Mouse (Mus musculus): ENCODE data around the gene Cgnl1.

The Cgnl1 gene

DNA sequence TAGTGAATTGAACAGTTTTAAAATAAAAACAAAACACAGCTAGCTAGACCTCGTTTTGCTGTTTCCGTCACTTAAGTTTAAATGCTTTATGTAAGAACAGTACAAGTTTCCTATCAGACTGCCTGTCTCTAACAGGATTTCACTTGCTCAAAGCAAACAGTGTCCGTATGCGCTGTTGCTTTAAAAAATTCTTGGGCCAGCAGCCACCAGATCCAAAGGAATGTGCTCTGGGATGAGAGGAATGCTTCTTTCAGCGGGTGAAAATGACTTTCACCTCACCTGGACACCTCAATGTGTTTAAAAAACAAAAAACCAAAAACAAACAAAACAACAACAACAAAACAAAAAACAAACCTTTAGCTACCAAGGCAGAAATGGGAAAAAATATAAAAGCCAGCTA lies 54.4 kb downstream of the Cgnl1 start:
- no peak for DNase-seq (ENCODE audit: low spot score)

DNA sequence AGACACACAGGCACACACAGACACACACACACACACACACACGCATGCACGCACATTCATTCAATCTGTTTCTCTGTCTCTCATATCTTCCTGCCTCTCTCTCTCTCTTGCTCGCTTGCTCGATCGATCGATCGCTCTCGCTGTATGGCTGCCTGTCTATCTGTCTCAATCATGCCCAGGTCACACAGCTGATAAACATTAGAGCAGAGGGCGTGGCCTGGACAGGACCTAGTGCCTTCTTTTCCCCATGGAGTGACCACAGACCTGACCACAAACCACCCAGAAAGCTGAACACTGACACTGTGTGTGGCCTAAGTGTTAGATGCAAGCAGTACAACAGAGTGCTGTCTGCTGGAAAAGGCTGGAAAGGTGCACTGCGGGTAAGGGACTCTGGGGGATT lies 60.6 kb downstream of the Cgnl1 start:
- no peak for DNase-seq (ENCODE audit: low spot score)

GRCm38 (mm10) chr9:71709199-71709598 lies 62.2 kb downstream of the Cgnl1 start:
- DNase-seq (ENCODE audit: low spot score), result no peak

- no peak for DNase-seq (ENCODE audit: low spot score)
These were observed 63.4 kb downstream of the Cgnl1 start for GRCm38 (mm10) chr9:71707989-71708388.

GRCm38 (mm10) chr9:71704332-71705014 lies 66.9 kb downstream of the Cgnl1 start:
- no peak for DNase-seq (ENCODE audit: low spot score)

DNA sequence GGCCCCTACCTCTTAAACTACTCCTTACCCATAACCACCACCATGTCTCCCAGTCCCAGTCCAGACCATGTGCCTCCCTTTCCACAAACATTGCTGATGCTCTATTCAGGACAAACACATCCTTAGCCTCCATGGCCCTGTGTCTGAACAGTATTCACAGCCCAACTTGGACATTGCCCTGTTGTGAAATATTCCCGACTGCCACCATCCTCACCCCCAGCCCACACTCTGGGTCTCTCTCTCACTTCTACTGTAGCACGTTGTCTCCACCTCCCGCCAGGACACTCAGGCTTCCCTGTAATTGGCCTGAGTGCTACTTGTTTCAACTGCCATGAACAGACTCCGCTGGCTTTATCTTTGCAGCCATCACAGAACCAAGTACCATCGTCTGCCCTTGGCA lies 72.3 kb downstream of the Cgnl1 start:
- DNase-seq (ENCODE audit: low spot score), result no peak

DNA sequence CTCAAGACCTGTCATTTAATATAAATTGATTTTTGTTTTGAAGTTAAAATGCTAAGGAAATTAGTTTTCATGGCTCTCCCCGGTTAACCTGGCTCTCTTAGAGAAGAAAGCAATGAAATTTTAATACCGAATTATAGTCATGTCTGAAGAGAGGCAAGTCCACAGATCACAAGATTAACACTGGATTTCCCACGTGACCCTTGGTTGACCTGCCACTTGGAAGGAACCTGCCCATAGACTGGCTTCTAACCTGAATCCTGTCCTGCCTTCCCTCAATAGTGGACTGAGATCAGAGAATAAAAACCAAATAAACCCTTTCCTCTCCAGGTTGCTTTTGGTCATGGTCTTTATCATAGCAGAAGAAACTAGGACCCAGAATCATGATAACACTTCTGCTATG lies 73.3 kb downstream of the Cgnl1 start:
- no peak for DNase-seq (ENCODE audit: low spot score)

- no peak for DNase-seq (ENCODE audit: low spot score)
These were observed 74.2 kb downstream of the Cgnl1 start for GRCm38 (mm10) chr9:71697189-71697588.

- no peak for DNase-seq (ENCODE audit: low spot score)
These were observed 74.6 kb downstream of the Cgnl1 start for GRCm38 (mm10) chr9:71696762-71697161.

DNA sequence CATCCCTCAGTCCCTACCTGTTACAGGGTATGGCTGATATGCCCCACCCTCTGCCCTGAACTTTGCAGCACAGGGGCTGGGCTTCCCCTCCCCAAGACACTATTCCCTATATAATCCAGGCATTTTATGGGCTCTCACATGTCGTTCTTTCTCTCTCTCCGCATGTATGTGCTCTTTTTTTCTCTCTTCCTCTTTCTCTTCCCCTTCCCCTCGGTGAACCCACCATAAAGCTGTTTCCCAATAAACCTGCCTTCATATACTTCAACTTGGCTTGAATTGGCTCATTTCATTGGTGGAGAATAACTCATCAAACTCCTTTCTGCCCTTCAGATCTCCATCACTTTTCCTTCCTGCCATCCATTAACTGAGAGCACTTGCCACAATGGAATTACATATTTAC lies 76.3 kb downstream of the Cgnl1 start:
- no peak for DNase-seq (ENCODE audit: low spot score)

- DNase-seq (ENCODE audit: low spot score), result no peak
These were observed 77.2 kb downstream of the Cgnl1 start for GRCm38 (mm10) chr9:71694223-71694622.

DNA sequence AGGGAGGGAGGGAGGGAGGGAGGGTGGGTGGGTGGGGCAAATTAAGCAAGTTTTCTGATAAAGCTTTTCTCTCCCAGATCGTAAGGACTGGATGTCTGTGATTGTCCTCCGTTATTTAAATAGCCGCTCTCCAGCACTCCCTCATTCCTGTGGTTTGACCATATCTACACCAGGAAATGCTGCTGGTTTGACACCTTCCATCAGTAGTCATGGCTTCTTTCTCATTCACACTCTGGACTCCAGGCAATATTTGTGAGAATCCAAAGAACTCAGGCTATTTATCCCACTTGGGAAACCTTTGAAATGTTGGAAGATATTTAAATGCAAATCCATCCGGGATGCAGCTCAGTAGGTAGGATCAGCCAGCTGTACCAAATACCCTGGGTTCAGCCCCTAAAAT lies 77.6 kb downstream of the Cgnl1 start:
- DNase-seq (ENCODE audit: low spot score), result no peak

GRCm38 (mm10) chr9:71692165-71692564 lies 79.2 kb downstream of the Cgnl1 start:
- DNase-seq (ENCODE audit: low spot score), result no peak

DNA sequence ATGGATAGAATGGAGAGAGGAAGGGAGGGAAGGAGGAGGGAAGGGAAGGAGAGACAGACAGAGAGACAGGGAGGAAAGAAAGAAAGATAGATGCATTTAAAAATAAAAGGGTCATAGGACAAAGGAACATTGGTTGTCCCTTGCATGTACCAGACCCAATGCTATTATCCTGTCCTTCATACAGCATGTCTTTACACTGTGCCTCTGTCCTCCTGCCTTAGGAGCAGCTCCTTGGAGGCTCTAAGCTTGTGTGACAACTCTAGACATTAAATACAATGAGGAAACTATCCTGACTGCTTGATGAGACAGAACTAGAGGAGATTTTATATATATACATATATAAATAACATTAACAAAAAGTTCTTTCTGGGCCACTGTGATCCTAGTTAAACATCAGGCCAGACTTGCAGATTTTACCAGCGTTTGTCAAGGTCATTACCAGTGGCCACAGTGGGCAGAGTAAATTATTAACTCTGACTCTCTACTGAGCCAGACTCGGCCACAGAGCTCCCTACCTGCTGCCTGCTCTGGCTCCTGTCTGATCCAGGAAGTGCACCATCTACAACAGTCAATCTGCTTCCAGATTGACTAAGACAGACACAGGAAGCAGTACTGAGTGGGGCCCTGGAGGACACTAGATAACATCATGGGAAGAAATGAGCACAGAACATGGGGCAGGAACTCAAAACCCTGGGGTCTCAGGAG lies 81.9 kb downstream of the Cgnl1 start:
- DNase-seq (ENCODE audit: low spot score), result no peak

DNA sequence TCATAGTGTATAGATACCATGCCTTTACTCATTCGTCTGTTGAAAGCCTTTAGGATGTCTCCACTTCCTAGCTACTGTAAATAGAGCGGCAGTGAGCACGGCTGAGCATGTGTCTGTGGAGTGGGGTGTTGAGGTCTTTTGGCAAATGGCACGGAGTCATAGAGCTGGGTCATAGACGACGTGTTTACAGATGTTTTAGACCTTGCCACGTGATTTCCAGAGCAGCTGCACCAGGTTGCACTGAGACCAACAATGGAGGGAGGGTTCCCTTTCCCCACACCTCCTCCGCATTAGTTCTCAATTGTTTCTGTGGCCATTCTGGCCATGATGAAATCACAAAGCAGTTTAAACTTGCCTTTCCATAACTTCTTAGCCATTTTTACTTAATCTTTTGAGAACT lies 84.9 kb downstream of the Cgnl1 start:
- no peak for DNase-seq (ENCODE audit: low spot score)

- DNase-seq (ENCODE audit: low spot score), result no peak
These were observed 86.6 kb downstream of the Cgnl1 start for GRCm38 (mm10) chr9:71684772-71685171.

DNA sequence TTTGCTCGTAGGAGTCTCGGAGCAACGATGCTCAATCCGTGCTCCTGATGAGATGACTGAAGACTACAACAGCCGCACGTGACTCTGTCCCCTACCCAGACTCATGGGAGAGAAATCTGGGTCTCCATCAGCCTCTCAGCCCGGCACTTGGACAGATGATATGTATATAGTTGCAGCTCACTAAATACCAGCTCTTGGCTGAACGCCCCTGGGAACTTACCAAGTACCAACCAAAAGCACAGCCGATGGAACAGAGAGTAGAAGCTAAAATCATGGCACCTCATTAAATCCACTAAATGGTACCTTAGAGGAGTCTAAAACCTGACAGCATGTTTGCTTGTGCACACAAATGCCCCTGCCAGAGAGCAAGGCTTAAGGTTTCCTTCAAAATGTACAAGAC lies 91.0 kb downstream of the Cgnl1 start:
- no peak for DNase-seq (ENCODE audit: low spot score)

DNA sequence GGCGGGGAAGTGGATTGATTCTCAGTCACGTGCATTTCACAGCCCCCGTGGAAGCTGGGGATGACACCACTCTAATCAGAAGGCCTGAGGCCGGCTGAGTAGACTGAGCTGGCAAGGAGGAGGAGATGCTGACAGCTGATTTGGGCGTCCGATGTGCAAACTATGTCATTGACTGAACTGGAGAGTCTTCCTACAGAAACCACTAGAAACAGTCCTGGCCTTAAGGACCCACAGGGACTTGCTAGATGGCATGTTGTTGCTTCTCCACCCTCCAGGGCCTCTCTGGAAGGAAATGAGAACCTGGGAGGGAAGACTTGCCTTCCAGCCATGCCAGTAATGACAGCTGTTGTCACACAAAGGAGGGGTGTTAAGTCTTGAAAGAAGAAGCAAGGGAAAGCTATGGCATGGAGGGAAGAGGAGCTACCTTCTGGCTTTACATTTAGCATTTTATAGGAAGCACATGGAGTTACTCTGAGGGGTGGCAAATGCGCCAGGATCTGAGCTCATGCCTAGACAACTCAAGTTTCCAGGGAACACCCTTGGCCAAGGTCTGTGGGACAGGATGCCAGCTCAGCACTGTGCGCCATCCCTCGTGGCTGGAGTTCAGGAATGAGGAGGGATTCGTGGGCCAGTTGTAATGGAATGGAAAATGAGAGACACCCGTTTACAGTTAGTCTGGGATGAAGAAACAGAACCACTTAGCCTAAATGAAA lies 92.1 kb downstream of the Cgnl1 start:
- no peak for DNase-seq (ENCODE audit: low spot score)

DNA sequence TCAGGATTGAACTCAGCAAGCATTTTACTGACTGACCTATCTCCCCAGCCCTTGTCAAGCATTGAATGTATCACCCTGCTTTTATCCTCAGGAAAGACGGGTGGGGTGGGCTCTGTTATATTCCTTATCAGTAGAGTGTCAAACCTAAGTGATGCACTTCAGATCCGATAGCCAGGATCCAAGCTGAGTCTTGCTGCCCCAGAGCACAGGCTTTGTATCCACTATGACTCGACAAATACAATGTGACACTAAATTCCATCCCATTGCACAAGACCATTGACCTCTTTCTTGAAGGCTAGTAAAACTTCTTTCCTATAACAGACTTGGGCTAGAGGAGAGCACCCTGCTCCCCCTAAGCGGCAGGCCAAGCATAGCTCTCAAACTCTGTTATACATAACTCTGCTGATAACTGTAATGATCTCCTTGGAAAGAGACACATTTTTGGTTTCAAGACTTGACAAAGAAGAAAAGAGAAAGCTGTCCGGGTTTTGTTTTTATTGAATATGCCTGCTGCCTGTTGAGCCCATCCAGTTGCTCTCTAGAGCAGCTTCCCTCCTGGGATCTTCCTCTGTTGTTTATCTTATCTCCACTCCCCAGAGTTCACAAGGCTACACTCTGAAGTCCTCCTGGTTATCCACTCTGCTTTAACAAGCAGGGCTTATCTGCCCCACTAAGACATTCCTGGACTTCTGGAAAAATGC lies 94.3 kb downstream of the Cgnl1 start:
- no peak for DNase-seq (ENCODE audit: low spot score)

- no peak for DNase-seq (ENCODE audit: low spot score)
These were observed 95.5 kb downstream of the Cgnl1 start for GRCm38 (mm10) chr9:71675799-71676414.

DNA sequence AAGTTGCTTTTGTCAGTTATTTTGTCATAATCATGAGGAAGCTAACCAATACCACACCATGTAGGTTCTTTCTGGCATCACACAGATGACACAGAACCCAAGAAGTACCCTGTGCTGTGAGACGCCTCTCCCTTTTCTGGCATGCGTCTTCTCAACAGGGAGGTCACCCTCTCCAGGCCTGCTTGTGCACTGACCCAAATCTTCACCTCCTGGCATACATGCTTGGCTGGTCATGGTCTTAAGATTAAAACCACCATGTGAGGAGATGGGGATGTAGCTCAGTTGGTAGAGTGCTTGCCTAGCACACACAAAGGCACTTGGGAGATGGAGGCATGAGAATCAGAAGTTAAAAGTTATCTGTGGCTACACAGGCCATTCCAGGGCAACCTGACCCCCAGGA lies 96.2 kb downstream of the Cgnl1 start:
- no peak for DNase-seq (ENCODE audit: low spot score)

DNA sequence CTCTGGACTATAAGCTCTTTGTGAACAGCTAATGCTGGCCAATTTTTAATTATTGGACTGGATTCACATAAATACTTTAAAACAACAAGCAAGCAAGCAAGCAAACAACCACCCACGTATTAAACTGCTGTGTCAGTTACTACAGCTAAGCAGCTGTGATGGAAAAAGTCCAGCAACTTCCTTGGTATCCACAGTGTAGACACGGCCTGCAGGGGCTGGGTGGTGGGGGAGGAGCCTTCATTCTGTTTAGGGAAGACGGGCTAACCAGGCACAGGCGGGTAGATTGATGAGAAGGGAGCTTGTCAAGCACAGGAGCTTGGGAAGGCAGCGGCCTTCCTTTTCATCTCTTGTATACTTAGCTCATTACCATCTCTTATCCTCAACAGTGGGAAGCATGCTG lies 96.9 kb downstream of the Cgnl1 start:
- no peak for DNase-seq (ENCODE audit: low spot score)

Measured in left cerebral cortex, adult 11 months (tissue).